Mouse (Mus musculus) small intestine, adult 2 months (tissue): ENCODE results near the gene Uggt2.

Experiments used
- CTCF ChIP-seq: fragments of 200-500 bp; IDR thresholded peaks from 2 replicates; pipeline ENCODE4 v1.5.1; 2012; ENCODE audit warnings: low read depth, mild to moderate bottlenecking, control low read depth, inconsistent platforms, low read length, moderate library complexity, mixed read lengths; ENCODE audit not compliant: insufficient replicate concordance, insufficient read length; ENCODE audit errors: extremely low read depth
- POLR2A ChIP-seq: fragments of 200-500 bp; IDR thresholded peaks from 2 replicates; pipeline ENCODE4 v1.6.1; 2012; ENCODE audit warnings: low read depth, mild to moderate bottlenecking, control low read depth, inconsistent platforms, low read length, moderate library complexity

DNA sequence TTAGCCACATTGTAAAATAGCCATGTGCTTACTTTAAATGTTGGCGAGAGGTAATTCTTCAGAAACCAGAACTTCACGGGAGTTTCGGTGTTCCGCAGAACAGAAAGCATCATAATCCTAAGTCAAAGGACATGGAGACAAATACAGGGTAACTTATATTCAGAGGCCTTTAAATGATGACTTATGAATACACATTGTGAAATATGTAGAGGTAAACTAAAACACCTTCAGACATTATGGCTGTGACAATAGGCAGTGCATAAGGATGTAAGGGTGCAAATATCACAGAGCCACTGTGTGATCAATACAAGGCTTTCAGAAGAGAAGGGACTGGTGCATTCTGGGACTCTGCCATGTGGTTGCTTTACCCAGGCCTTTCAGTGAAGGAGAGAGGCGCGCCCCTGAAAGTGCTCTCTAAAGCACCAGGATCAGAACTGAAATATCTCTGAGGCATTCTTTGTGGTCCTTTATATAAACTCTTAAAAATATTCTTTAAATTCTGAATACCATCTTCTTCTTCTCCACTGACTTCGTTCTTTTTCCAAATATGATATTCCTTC, 91.1 kb downstream of the Uggt2 start:
- TF ChIP-seq CTCF (no peak), POLR2A (no peak)
